Mouse (Mus musculus) intestine, postnatal 0 days (tissue): ENCODE results near the gene Cfap73. TPM values are rescaled to one million over a fixed set of nuclear protein-coding genes. Genes with fewer than 3 reads are reported as not detected.

Experiments
- ATAC-seq: fragments of 200-750 bp; cut with Nextera tagmentation; 2 replicates; pipeline ENCODE4 v1.8.0; 2017; ENCODE audit warnings: mild to moderate bottlenecking, moderate TSS enrichment, moderate library complexity
- H3K27ac ChIP-seq: fragments of 300-500 bp; sonication (generic); 2 replicates; pipeline ENCODE4 v1.5.1; 2014; ENCODE audit warnings: mild to moderate bottlenecking, low read depth, low read length, moderate library complexity
- H3K27me3 ChIP-seq: fragments of 300-500 bp; sonication (generic); replicated peaks from 2 replicates; pipeline ENCODE4 v1.6.1; 2014; ENCODE audit warnings: low read length, mixed read lengths; ENCODE audit not compliant: control insufficient read depth, insufficient read depth
- H3K36me3 ChIP-seq: fragments of 300-500 bp; sonication (generic); 2 replicates; pipeline ENCODE4 v1.6.1; 2014; ENCODE audit warnings: mild to moderate bottlenecking, moderate library complexity; ENCODE audit not compliant: control insufficient read depth, insufficient read depth
- H3K4me1 ChIP-seq: fragments of 300-500 bp; sonication (generic); replicated peaks from 2 replicates; pipeline ENCODE4 v1.6.1; 2014; ENCODE audit warnings: antibody characterized with exemption, low read length, mixed read lengths; ENCODE audit not compliant: control insufficient read depth, insufficient read depth
- H3K4me2 ChIP-seq: fragments of 300-500 bp; sonication (generic); replicated peaks from 2 replicates; pipeline ENCODE4 v1.6.1; 2014; ENCODE audit warnings: low read depth, mild to moderate bottlenecking, moderate library complexity
- H3K4me3 ChIP-seq: fragments of 300-500 bp; sonication (generic); 2 replicates; pipeline ENCODE4 v1.5.1; 2014; ENCODE audit warnings: low read depth, low read length
- H3K9ac ChIP-seq: fragments of 300-500 bp; sonication (generic); 2 replicates; pipeline ENCODE4 v1.6.1; 2014; ENCODE audit warnings: mild to moderate bottlenecking, low read depth, low read length
- H3K9me3 ChIP-seq: fragments of 300-500 bp; sonication (generic); 2 replicates; pipeline ENCODE4 v1.6.1; 2016; ENCODE audit warnings: mixed run types; ENCODE audit not compliant: control insufficient read depth
- CTCF ChIP-seq: sonication (generic); IDR thresholded peaks from 2 replicates; pipeline ENCODE4 v1.5.1; 2016; ENCODE audit warnings: low read depth, mild to moderate bottlenecking, control low read depth, antibody characterized with exemption, moderate library complexity
- WGBS: fragments of 180-500 bp; shearing (Covaris S2); extraction: QIAGEN DNeasy Blood & Tissue Kit; methylation state at CpG from one replicate; pipeline ENCODE4 v1.1.7; 2014; 5-methylcytosine and 5-hydroxymethylcytosine counted together
- polyA plus RNA-seq: library from polyadenylated mRNA; unstranded; fragments of >200 nt; fragmentation: Nextera tagmentation; extraction: Ambion mirVana; gene quantifications from 2 replicates; pipeline ENCODE4 v1.2.1, GENCODE M21; 2015

Gene Cfap73
- polyA plus RNA-seq, 1 experiment from 2014 or later = not detected

GRCm38 (mm10) chr5:120587616-120587926, 46.5 kb downstream of the Cfap73 start:
- Histone ChIP-seq H3K4me3 (peak overlapping the region; percentile 84), H3K27ac (peak overlapping the region; percentile 88), H3K4me1 (peaks cover 9% of the 10 kb centered on the region), H3K9ac (peak overlapping the region; percentile 71), H3K4me2 (peak overlapping the region; percentile 91), H3K27me3 (no peaks in the 10 kb centered on the region), H3K9me3 (no peaks in the 10 kb centered on the region), H3K36me3 (peaks cover 17% of the 10 kb centered on the region; the same call in 1 of the 2 replicates)
- TF ChIP-seq CTCF = no peak
- WGBS = 12% methylated on average over 9 of the region's 9 CpGs
- ATAC-seq = no peak

GRCm38 (mm10) chr5:120586741-120587615, 47.1 kb downstream of the Cfap73 start:
- peaks cover 9% of the 10 kb centered on the region for H3K4me1 ChIP-seq
- H3K4me2 ChIP-seq = peak overlapping the region; percentile 91
- no peaks in the 10 kb centered on the region for H3K27me3 ChIP-seq
- WGBS = 7% methylated on average over 17 of the region's 17 CpGs
- H3K36me3 ChIP-seq = peaks cover 20% of the 10 kb centered on the region
- ATAC-seq = peak; percentile 41
- no peaks in the 10 kb centered on the region for H3K9me3 ChIP-seq
- peak overlapping the region; percentile 27; the same call in 1 of the 2 replicates for H3K9ac ChIP-seq
- H3K4me3 ChIP-seq = peak overlapping the region; percentile 84
- TF ChIP-seq CTCF = no peak
- peak overlapping the region; percentile 88 for H3K27ac ChIP-seq

GRCm38 (mm10) chr5:120584968-120585367, 49.1 kb downstream of the Cfap73 start:
- no peak for TF ChIP-seq CTCF
- Histone ChIP-seq H3K9ac (no peak overlapping the region), H3K27me3 (no peaks in the 10 kb centered on the region), H3K9me3 (no peaks in the 10 kb centered on the region), H3K4me3 (no peak overlapping the region), H3K36me3 (peaks cover 33% of the 10 kb centered on the region), H3K27ac (no peak overlapping the region), H3K4me1 (peaks cover 9% of the 10 kb centered on the region), H3K4me2 (no peak overlapping the region)
- 59% methylated on average over 15 of the region's 15 CpGs for WGBS
- no peak for ATAC-seq

GRCm38 (mm10) chr5:120583511-120583910, 50.5 kb downstream of the Cfap73 start:
- Histone ChIP-seq H3K4me2 (no peak overlapping the region), H3K9ac (no peak overlapping the region), H3K4me1 (peaks cover 9% of the 10 kb centered on the region), H3K36me3 (peaks cover 35% of the 10 kb centered on the region), H3K27me3 (no peaks in the 10 kb centered on the region), H3K4me3 (no peak overlapping the region), H3K27ac (peak overlapping the region; percentile 21; the same call in 1 of the 2 replicates), H3K9me3 (no peaks in the 10 kb centered on the region)
- ATAC-seq = no peak
- no peak for TF ChIP-seq CTCF
- 87% methylated on average over 4 of the region's 4 CpGs for WGBS

GRCm38 (mm10) chr5:120582002-120582401, 52.0 kb downstream of the Cfap73 start:
- H3K27me3 ChIP-seq = no peaks in the 10 kb centered on the region
- WGBS = 61% methylated on average over 9 of the region's 9 CpGs
- no peak overlapping the region for H3K4me2 ChIP-seq
- H3K9ac ChIP-seq = no peak overlapping the region
- peak overlapping the region; percentile 50; the same call in 1 of the 2 replicates for H3K27ac ChIP-seq
- no peak for ATAC-seq
- no peaks in the 10 kb centered on the region for H3K9me3 ChIP-seq
- no peak overlapping the region for H3K4me3 ChIP-seq
- no peak for TF ChIP-seq CTCF
- H3K36me3 ChIP-seq = peaks cover 35% of the 10 kb centered on the region
- H3K4me1 ChIP-seq = peaks cover 8% of the 10 kb centered on the region

- no peak for TF ChIP-seq CTCF
- H3K9me3 ChIP-seq = no peaks in the 10 kb centered on the region
- 0 out of 2 replicates have a peak overlapping the region, but pooled peaks have one; percentile 2 for H3K4me2 ChIP-seq
- H3K36me3 ChIP-seq = peaks cover 36% of the 10 kb centered on the region
- no peaks in the 10 kb centered on the region for H3K27me3 ChIP-seq
- no peak overlapping the region for H3K9ac ChIP-seq
- H3K4me3 ChIP-seq = no peak overlapping the region
- 89% methylated on average over 26 of the region's 26 CpGs for WGBS
- H3K4me1 ChIP-seq = peaks cover 3% of the 10 kb centered on the region; the same call in 1 of the 2 replicates
- H3K27ac ChIP-seq = peak overlapping the region; percentile 83
- ATAC-seq = no peak
These were observed 54.0 kb downstream of the Cfap73 start for GRCm38 (mm10) chr5:120579898-120580626.
